Mouse (Mus musculus): ENCODE measurements around the gene C2cd2l. TPM values are rescaled to one million over a fixed set of nuclear protein-coding genes. Genes with fewer than 3 reads are reported as not detected.

The C2cd2l gene
- polyA plus RNA-seq, 1 experiment, result 51.5 TPM

DNA sequence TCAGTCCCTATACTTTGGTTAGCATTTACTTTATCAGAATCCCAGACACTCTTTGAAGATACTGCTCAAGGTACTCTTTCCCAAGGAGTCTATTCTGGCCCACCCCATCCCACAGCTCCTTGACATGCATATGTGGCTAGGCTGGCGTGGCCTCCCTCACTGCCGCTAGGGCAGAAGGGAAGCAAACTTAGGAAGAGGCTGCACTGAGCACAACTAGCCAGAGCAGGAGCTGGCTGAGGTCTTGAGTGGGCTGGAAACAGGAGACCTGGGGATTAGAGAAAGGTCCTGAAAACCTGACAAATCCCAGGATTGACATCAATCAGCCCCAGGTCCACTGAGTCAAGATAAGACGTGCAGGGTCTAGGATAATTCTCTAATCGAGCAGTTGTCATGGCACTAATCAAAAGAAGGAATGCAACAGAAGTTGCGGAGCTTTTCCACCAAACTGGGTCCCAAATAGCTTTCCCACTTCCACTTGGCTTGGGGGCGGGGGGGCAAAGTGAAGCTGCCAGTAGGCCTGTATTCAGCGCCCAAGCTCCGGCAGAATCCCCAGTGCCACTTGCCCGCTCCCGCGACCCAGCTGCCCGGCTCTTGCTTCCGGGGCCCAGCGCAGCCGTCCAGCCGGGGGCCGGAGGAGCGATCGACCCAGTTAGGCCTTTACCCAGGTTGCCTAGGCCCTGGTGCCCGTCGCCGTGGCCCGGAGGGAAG, 52.6 kb downstream of the C2cd2l start:
- no peak for DNase-seq (ENCODE audit: low read depth)

DNA sequence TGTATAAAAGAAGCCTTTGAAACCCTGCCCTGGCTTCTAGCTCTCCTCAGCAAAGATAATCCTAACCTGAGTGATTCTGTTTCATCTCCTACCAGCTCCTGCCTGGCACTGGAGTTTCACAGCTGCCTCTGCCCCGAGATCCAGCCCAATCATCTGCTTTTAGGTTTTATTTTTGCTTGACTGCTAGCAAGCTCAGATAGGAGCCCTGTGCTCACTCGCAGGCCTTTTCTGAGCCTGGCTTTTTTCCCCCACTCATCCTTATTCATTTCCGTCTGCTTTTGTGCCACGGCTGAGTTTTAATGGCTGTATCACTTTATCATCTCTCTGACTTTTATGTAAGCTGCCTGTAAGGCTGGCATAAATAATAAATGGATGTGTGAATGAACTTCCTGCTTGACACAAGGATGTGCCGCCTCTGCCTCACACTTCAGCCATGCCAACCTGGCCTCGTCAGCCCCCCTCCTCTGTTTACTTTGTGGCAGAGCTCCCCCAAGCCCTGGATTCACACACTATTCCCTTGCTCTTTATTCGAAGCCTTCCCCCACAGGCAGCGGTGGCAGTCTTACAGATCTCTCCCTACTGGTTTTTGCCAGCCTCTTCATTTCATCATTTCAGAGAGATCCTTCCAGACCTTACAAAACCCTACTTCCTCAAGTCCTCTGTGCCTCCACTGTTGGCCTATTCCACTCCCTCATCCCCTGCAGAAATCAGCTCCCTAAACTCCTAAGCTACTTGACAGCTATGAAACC, 53.4 kb downstream of the C2cd2l start:
- DNase-seq (ENCODE audit: low read depth), result no peak

DNA sequence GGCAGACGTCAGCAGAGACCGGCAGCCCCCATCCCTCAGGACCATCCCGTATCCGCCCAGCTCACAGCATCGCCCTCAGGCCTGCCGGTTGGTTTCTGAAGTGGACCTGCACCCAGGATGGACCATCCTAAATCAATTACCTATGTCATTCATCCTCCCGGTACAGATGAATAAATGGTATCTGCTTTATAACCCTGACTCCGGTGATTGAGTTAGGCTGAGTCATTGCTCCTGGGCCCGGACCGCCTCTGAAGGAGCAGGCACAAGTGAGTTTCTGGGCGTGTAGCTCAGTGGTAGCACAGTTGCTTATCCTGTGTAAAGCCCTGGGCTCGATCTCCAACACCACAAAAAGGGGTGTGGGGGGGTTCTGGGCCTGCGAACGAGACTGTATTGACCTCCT, 58.7 kb downstream of the C2cd2l start:
- DNase-seq (ENCODE audit: low read depth), result no peak

Other genes starting within 250 kb of the C2cd2l start
- 72.1 and 84.4 TPM in 2 replicates for gene Mfrp, start 218.6 kb downstream of the C2cd2l start, polyA plus RNA-seq (2012; rRNA removed)
- 28.7 and 29.3 TPM in 2 replicates for gene C1qtnf5, start 213.0 kb downstream of the C2cd2l start, polyA plus RNA-seq (2012; rRNA removed)
- gene Gm49380, start 206.8 kb downstream of the C2cd2l start, polyA plus RNA-seq (2012; rRNA removed), result 0.04 and 0.10 TPM in 2 replicates
- 23.4 and 25.6 TPM in 2 replicates for gene Rnf26, start 206.8 kb downstream of the C2cd2l start, polyA plus RNA-seq (2012; rRNA removed)
- 196 and 288 TPM in 2 replicates for gene Mcam, start 185.8 kb downstream of the C2cd2l start, polyA plus RNA-seq (2012; rRNA removed)
- gene Cbl, start 86.2 kb downstream of the C2cd2l start, polyA plus RNA-seq (2012; rRNA removed), result 12.2 and 14.1 TPM in 2 replicates
- 6.6 and 6.9 TPM in 2 replicates for gene Ccdc153, start 79.6 kb downstream of the C2cd2l start, polyA plus RNA-seq (2012; rRNA removed)
- gene Pdzd3, start 68.8 kb downstream of the C2cd2l start, polyA plus RNA-seq (2012; rRNA removed), result 1.4 and 2.3 TPM in 2 replicates
- 22.9 and 28.3 TPM in 2 replicates for gene Nlrx1, start 51.7 kb downstream of the C2cd2l start, polyA plus RNA-seq (2012; rRNA removed)
- gene Abcg4, start 31.7 kb downstream of the C2cd2l start, polyA plus RNA-seq (2012; rRNA removed), result 4.9 and 6.6 TPM in 2 replicates
- gene Hinfp, start 14.6 kb downstream of the C2cd2l start, polyA plus RNA-seq (2012; rRNA removed), result 25.4 and 39.6 TPM in 2 replicates
- 54.1 and 58.4 TPM in 2 replicates for gene Dpagt1, start 5.7 kb upstream of the C2cd2l start, polyA plus RNA-seq (2012; rRNA removed)
- gene H2afx, start 14.4 kb upstream of the C2cd2l start, polyA plus RNA-seq (2012; rRNA removed), result 52.0 and 59.0 TPM in 2 replicates
- 65.2 and 74.7 TPM in 2 replicates for gene Hmbs, start 23.9 kb upstream of the C2cd2l start, polyA plus RNA-seq (2012; rRNA removed)
- 42.6 and 46.1 TPM in 2 replicates for gene Vps11, start 41.4 kb upstream of the C2cd2l start, polyA plus RNA-seq (2012; rRNA removed)
- gene Hyou1, start 59.2 kb upstream of the C2cd2l start, polyA plus RNA-seq (2012; rRNA removed), result 124 and 158 TPM in 2 replicates
- 90.4 and 96.0 TPM in 2 replicates for gene Slc37a4, start 76.6 kb upstream of the C2cd2l start, polyA plus RNA-seq (2012; rRNA removed)
- 255 and 355 TPM in 2 replicates for gene Rps25, start 86.9 kb upstream of the C2cd2l start, polyA plus RNA-seq (2012; rRNA removed)
- 63.4 and 83.7 TPM in 2 replicates for gene Trappc4, start 87.3 kb upstream of the C2cd2l start, polyA plus RNA-seq (2012; rRNA removed)
- 25.4 and 35.0 TPM in 2 replicates for gene Ccdc84, start 98.3 kb upstream of the C2cd2l start, polyA plus RNA-seq (2012; rRNA removed)
- 0.05 TPM in 1 of 2 replicates, not detected in the other for gene Foxr1, start 120.9 kb upstream of the C2cd2l start, polyA plus RNA-seq (2012; rRNA removed)
- 5.7 and 7.3 TPM in 2 replicates for gene Upk2, start 134.7 kb upstream of the C2cd2l start, polyA plus RNA-seq (2012; rRNA removed)
- 31.3 and 54.0 TPM in 2 replicates for gene Bcl9l, start 162.5 kb upstream of the C2cd2l start, polyA plus RNA-seq (2012; rRNA removed)
- gene Cxcr5, start 241.6 kb upstream of the C2cd2l start, polyA plus RNA-seq (2012; rRNA removed), result 0.88 and 1.2 TPM in 2 replicates

Measured in gonadal fat pad, adult 2 months (tissue).